Mouse (Mus musculus): Measurements from ENCODE around the gene Fam71f2.

Gene Fam71f2

DNA sequence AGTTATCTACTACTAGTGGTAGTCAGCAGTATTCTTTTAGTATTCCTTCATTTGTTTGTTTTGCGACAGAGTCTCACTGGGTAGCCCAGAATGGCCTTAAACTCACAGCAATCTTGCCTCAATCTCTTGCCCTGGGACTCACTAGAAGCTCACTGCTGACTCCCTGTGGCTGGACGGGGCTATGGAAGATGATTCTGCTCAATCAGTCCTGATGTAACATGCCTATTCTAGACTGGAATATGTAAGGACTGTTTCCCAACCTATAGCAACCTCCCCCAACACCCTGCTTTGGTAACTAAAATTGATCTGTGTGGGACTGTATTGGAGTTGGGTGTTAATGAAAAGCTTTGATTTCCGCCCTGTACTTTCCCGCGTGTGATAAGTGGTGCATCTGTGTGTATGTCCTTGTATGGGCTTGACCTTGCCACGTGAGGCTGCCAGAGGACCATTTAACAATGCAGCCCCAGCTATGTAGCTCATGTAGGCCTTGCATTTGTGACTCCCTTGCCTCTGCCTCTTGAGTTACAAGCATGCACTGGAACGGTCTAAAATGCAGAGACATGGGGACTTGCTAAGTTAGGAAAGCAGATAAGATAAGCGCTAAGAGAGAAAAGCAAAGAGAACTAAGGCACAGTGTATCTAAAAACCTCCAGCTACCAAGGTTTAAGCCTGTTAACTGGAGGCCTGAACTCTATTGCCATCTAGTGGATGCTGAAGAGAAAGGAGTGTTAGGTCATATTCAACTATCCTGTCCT lies 703 bp upstream of the Fam71f2 start:
- DNase-seq (ENCODE audit: low spot score) = peak; percentile 55

DNA sequence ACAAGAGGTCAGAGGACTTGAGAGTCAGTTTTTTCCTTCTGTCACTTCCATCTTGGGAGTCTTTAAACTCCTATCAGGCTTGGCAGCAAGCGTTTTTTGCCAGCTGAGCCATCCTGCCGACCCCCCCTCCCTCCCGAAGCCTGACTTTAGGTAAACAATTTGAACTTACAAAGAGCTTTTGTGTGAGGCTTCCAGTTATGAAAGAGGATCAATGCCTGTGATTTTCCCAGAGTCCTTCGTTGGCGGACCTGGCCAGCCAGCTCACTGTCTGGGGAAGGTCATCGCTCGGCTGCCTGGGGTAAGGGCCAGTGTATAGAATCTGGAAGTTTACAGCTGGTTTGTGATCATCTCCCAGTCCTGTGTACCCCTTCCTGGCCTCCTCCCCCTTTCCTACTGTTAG lies 1.3 kb downstream of the Fam71f2 start:
- no peak for DNase-seq (ENCODE audit: low spot score)

GRCm38 (mm10) chr6:29286870-29287269 lies 7.5 kb downstream of the Fam71f2 start:
- DNase-seq (ENCODE audit: low spot score) = peak; percentile 45

- no peak for DNase-seq (ENCODE audit: low spot score)
These were observed 8.1 kb downstream of the Fam71f2 start for GRCm38 (mm10) chr6:29287481-29287880.

DNA sequence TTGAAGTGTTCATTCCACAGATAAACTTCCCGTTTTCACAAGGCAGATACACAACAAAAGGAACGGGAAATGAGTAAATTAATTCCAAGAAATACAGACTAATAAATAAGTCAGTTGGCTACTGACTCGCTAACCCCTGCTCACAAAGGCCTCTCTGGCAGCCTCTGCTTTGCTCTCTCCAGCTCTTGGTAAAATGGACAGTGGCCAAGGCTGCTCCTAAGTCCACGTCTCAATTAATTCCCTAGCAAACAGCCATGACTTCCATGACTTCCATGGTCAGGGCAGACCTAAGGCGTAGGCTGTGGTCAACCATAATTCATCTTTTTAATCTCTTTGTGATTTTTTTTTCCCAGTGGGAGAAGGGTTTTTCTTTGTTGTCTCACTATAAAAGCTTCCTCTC lies 8.6 kb downstream of the Fam71f2 start:
- no peak for DNase-seq (ENCODE audit: low spot score)

DNA sequence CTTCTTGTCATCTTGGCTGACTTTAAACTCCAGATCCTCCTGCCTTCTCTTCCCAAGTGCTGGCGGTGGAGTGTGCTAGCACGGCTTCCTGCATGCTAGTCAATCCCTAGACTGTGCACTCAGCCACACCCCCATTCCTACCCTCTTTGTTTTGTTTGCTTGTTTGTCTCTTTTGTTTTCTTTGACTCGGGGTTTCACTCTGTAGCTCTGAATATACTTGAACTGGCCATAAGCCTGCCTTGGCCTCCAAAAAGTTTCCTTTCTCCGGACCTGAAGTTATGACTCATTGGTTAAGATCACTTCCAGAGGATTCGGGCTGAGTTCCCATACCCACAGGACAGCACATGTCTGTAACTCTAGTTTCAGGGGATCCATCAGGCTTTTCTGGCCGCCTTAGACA lies 9.3 kb downstream of the Fam71f2 start:
- no peak for DNase-seq (ENCODE audit: low spot score)

GRCm38 (mm10) chr6:29299112-29299511 lies 19.7 kb downstream of the Fam71f2 start:
- no peak for DNase-seq (ENCODE audit: low spot score)

DNA sequence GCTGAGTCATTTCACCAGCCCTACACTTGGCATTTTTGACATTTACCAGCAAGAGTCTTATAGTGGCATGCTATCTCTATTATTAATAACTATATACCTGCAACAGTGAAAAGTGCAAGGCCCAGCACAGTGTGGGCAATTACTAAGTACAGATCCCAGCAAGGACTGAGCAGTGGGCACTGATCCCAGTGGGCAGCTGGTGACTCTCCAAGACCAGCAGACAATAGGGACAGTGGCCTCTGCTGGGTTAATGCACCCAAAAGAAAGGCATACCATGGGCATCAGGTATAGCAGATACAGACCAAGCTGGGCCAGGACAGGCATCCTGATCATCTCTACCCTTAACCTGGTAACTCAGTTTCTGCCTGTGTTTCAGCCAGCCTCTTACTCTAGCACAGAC lies 23.9 kb downstream of the Fam71f2 start:
- DNase-seq (ENCODE audit: low spot score) = no peak

DNA sequence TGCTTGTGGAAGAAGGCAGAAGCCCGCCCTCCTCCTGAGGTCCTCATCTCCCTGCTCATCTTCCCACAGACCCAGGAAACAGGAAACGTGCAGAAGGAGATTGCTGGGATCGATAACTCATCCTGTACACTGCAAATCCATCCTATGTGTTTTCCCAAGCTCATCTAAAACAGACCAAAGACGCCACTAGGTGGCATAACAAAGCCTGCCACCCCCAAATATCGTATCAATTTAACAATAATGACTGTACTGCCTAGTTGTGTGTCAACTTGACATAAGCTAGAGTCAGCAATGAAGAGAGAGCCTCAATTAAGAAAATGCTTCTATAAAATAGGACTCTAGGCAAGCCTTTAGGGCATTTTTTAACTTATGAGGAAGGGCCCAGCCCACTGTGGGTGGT lies 24.3 kb downstream of the Fam71f2 start:
- DNase-seq (ENCODE audit: low spot score) = no peak

DNA sequence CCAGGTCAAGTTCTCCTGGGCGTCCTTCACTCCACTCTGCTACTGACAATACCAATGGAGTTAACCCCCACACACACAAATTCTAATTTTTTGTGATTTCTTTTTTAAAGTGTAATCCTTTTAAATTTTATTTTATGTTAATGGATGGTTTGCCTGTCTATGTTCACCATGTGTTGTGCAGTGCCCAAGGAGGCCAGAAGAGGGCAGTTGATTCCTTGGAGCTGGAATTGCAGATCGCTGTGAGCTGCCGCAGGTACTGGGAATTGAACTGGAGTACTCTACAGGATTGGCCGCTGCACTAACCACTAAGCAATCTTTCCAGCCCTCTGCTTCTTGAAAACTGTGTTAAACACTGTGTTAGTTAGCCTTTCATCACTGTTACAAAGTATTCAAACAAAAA lies 26.1 kb downstream of the Fam71f2 start:
- DNase-seq (ENCODE audit: low spot score) = no peak

GRCm38 (mm10) chr6:29308846-29309605 lies 29.6 kb downstream of the Fam71f2 start:
- no peak for DNase-seq (ENCODE audit: low spot score)

DNA sequence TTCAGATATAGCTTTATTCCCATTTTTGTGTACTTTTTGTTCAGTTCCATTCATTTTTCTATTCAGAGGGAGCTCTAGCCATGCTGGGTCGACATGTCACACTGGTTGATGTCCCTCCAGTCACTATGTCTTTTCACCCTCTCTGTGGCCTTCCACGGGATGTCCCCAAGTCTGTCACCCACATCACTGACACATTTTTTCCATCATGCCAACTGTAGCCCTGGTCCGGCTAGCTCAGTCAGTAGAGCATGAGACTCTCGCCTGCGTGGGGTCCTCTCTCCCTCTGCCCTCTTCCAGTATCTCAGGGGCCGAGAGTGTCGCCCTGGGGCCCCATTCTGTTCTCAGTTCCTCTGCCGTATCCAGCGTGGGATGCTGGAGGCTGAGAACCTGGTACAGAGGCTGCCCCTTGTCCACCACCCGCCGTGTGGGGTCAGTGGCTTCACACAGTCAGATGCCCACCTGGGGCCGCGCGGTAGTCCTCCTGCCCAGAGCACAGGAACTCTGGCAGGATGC lies 34.4 kb downstream of the Fam71f2 start:
- DNase-seq (ENCODE audit: low spot score) = no peak

GRCm38 (mm10) chr6:29317286-29317685 lies 37.9 kb downstream of the Fam71f2 start:
- DNase-seq (ENCODE audit: low spot score) = no peak

DNA sequence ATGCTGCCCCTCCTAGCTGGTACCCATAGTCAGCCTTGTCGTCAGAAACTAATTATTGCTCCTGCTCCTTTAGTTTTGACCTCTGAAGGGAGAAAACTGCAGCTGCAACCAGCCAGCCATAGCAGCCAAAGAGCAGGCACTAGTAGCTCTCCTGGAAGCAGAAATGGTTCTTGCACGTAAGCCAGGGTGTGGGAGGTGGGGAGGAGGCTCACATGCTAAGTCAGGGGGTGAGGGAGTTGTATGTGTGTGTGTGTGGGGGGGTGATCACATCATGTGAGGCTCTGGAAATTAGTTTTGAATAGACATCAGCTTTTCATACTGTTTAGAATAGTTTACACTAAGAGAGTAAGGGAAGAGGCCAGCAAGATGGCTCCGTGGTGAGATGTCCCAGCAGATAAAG lies 38.5 kb downstream of the Fam71f2 start:
- DNase-seq (ENCODE audit: low spot score) = no peak

GRCm38 (mm10) chr6:29318879-29319278 lies 39.5 kb downstream of the Fam71f2 start, which contains the start of gene Fam71f1:
Gene Fam71f1 (plus strand): TSS chr6:29319140.
- no peak for DNase-seq (ENCODE audit: low spot score)

DNA sequence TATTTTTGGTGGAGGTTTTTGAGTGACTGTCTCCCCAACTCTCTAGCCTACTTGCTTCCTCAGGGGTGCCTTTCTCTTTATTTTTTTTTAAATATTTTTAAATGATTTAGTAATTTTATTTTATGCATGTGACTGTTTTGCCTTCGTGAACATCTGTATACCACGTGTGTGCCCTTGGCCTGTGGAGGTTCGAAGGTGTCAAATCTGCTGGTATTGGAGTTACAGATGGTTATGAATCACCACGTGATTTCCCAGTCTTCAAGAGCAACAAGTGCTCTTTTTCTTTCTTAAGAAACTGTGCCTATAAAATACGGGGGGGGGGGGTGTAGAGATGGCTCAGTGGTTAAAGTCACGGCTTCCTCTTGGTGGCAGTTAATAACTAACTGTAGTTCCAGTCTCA lies 42.2 kb downstream of the Fam71f2 start:
- no peak for DNase-seq (ENCODE audit: low spot score)

- no peak for DNase-seq (ENCODE audit: low spot score)
These were observed 42.8 kb downstream of the Fam71f2 start for GRCm38 (mm10) chr6:29322147-29322546.

- DNase-seq (ENCODE audit: low spot score) = no peak
These were observed 43.3 kb downstream of the Fam71f2 start for GRCm38 (mm10) chr6:29322735-29323134.

DNA sequence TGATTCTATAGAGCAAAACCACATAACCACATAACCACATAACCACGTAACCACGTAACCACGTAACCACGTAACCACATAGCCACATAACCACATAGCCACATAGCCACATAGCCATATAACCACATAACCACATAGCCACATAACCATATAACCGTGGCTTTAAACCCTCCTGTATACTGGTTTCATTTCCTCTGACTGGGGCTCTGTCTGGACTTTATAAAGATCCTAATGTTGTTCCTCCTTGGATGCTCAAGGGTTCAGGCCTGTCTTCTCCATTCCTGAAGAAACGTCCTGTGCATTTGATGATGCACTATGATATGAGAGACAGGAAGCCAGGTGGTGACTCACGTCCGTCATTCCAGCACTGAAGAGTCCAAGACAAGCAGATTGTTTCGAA lies 47.6 kb downstream of the Fam71f2 start:
- DNase-seq (ENCODE audit: low spot score) = no peak

DNA sequence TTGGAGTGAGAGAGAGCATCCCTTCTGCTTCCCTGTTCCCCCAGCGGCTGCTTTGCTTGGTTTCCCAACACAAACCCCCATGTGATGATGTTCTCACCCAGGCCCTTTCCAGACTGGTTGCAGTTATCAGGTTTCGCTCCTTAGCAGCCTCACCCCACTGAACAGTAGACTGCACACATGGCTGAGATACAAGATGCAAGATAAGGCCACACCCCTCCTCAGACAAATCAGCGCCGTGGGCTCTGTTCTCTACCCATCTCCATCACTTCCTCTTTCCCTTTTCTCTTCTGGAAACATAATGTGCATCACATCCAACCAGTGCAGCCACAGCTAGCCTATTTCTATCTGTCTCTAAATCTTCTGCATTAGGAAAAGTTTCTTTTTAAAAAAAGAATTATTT lies 50.1 kb downstream of the Fam71f2 start:
- no peak for DNase-seq (ENCODE audit: low spot score)
